Mouse (Mus musculus) liver, adult 2 months (tissue): ENCODE measurements at regions not wholly inside any gene's neighbourhood (a gene's known extent, or its start where the extent isn't known, plus 50 kb on each side); places are given as distances from the start of the nearest gene placed in this dataset.

Source experiments
- DNase-seq: peaks from one replicate; pipeline ENCODE4 v3.0.0-alpha.2; 2011; ENCODE audit warnings: low read depth, low spot score; ENCODE audit errors: extremely low read depth
- H3K27ac ChIP-seq: fragments of 200-500 bp; replicated peaks from 2 replicates; pipeline ENCODE4 v1.5.1; 2012; ENCODE audit warnings: low read depth, mild to moderate bottlenecking, control low read depth, inconsistent platforms, low read length; ENCODE audit not compliant: insufficient read depth
- H3K27me3 ChIP-seq: fragments of 200-500 bp; 2 replicates; pipeline ENCODE4 v1.6.1; 2012; ENCODE audit warnings: mild to moderate bottlenecking, moderate library complexity, low read length, inconsistent platforms; ENCODE audit not compliant: control insufficient read depth, insufficient read depth
- H3K36me3 ChIP-seq: fragments of 200-500 bp; 2 replicates; pipeline ENCODE4 v1.6.1; 2012; ENCODE audit warnings: low read length, inconsistent platforms; ENCODE audit not compliant: control insufficient read depth, insufficient read depth
- H3K4me1 ChIP-seq: fragments of 200-500 bp; 2 replicates; pipeline ENCODE4 v1.6.1; 2011; ENCODE audit warnings: low read length; ENCODE audit not compliant: control insufficient read depth, insufficient read depth
- H3K4me3 ChIP-seq: fragments of 200-500 bp; 2 replicates; pipeline ENCODE4 v1.5.1; 2011; ENCODE audit warnings: low read depth, mild to moderate bottlenecking, control low read depth, low read length, moderate library complexity; ENCODE audit not compliant: insufficient read depth
- H3K79me2 ChIP-seq: fragments of 200-500 bp; 2 replicates; pipeline ENCODE4 v1.6.1; 2012; ENCODE audit warnings: inconsistent platforms, mild to moderate bottlenecking, low read length, moderate library complexity; ENCODE audit not compliant: control insufficient read depth, insufficient read depth
- H3K9ac ChIP-seq: fragments of 200-500 bp; 2 replicates; pipeline ENCODE4 v1.6.1; 2012; ENCODE audit warnings: low read depth, mild to moderate bottlenecking, control low read depth, inconsistent platforms, low read length
- CTCF ChIP-seq: fragments of 200-500 bp; IDR thresholded peaks from 2 replicates; pipeline ENCODE4 v1.5.1; 2011; ENCODE audit warnings: low read depth, low read length, control low read depth
- POLR2A ChIP-seq: fragments of 200-500 bp; IDR thresholded peaks from 2 replicates; pipeline ENCODE4 v1.6.1; 2011; ENCODE audit warnings: low read length, control low read depth; ENCODE audit not compliant: insufficient read depth; ENCODE audit errors: extremely low read depth
- WGBS: fragments of 180-500 bp; shearing (Covaris S2); methylation state at CpG from one replicate; pipeline ENCODE4 v1.1.7; 2018; 5-methylcytosine and 5-hydroxymethylcytosine counted together

DNA sequence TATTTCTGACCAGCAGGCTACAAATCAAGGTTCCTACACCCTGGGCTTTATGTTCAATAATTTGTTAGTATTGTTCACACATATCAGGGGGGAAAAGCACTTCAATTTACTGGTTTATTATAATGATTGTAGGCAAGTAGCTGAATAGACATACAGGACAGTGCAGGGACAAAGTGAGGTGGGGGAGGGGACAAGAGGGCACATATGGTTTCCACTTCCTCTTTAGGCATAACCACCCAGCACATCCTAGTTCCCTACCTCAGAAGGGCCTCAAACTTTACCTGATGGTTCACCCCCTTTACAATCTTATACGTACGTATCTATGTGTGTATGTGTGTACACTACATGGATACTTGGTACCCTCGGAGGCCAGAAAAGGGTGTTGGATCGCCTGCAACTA, 69.7 kb downstream of the Arrdc3 start:
- TF ChIP-seq CTCF = no peak
- TF ChIP-seq POLR2A = no peak
- H3K4me1 ChIP-seq = no peaks in the 10 kb centered on the region; the same call in 1 of the 2 replicates

GRCm38 (mm10) chr13:80954059-80954645, 71.0 kb downstream of the Arrdc3 start:
- 80% methylated on average over 6 of the region's 6 CpGs for WGBS
- H3K4me3 ChIP-seq = no peak overlapping the region
- H3K27ac ChIP-seq = no peak overlapping the region
- no peak for DNase-seq
- no peaks in the 10 kb centered on the region for H3K27me3 ChIP-seq
- H3K79me2 ChIP-seq = no peaks in the 10 kb centered on the region
- H3K9ac ChIP-seq = no peak overlapping the region
- TF ChIP-seq POLR2A = no peak
- no peak for TF ChIP-seq CTCF
- no peaks in the 10 kb centered on the region for H3K36me3 ChIP-seq
- no peaks in the 10 kb centered on the region; the same call in 1 of the 2 replicates for H3K4me1 ChIP-seq

More for the DNA sequence above, 69.7 kb downstream of the Arrdc3 start:
- H3K27me3 ChIP-seq = no peaks in the 10 kb centered on the region
- WGBS = 96% methylated on average over 4 of the region's 4 CpGs
- H3K27ac ChIP-seq = no peak overlapping the region
- H3K36me3 ChIP-seq = no peaks in the 10 kb centered on the region
- no peaks in the 10 kb centered on the region for H3K79me2 ChIP-seq
- no peak for DNase-seq
- H3K9ac ChIP-seq = no peak overlapping the region
- no peak overlapping the region for H3K4me3 ChIP-seq

DNA sequence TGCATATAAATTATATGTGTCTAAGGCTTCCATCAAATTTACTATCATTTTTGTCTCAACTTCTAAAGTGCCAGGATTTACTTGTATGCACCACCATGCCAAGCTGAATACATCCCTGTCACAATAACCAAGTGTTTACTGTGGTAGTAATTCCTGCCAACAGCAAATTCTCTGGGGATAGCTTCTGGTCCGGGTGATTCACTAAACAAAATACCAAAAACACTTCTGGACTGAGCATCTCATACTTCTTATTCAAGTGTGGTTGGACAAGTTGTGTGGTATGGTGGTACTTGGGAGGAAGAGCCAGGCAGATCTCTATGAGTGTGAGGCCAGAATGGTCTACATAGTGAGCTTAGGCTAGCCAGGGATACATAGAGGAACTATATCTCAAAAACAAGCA, 73.8 kb downstream of the Arrdc3 start:
- no peak overlapping the region for H3K4me3 ChIP-seq
- H3K36me3 ChIP-seq = no peaks in the 10 kb centered on the region
- DNase-seq = no peak
- H3K4me1 ChIP-seq = no peaks in the 10 kb centered on the region; the same call in none of the 2 replicates
- no peaks in the 10 kb centered on the region for H3K79me2 ChIP-seq
- TF ChIP-seq POLR2A (no peak), CTCF (no peak)
- no peaks in the 10 kb centered on the region for H3K27me3 ChIP-seq
- H3K9ac ChIP-seq = no peak overlapping the region
- WGBS = 70% methylated on average over 1 of the region's 1 CpGs
- H3K27ac ChIP-seq = no peak overlapping the region

GRCm38 (mm10) chr13:80957419-80958139, 74.4 kb downstream of the Arrdc3 start:
- 77% methylated on average over 6 of the region's 6 CpGs for WGBS

DNA sequence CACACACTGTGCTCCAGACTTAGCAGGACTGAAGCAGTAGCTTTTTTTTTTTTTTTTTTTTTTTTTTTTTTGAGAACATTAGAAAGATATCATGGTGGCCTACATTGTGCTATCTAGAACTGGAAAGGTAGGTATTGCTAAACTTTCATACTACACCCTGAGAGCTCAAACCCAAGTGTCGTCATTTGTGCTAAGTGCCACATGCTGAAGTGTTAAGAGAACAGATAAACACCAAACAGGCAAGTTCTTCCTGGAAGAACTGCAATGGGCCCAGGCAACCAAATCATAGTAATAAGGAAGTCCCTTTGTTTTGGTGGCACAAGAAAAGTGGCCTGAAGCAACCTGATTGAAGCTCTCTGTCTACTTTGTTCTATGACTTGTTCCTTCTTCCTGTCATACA, 76.6 kb downstream of the Arrdc3 start:
- H3K36me3 ChIP-seq = no peaks in the 10 kb centered on the region
- TF ChIP-seq CTCF (no peak), POLR2A (no peak)
- no peaks in the 10 kb centered on the region for H3K27me3 ChIP-seq
- WGBS = 92% methylated on average over 1 of the region's 1 CpGs
- no peak overlapping the region for H3K27ac ChIP-seq
- H3K9ac ChIP-seq = no peak overlapping the region
- H3K79me2 ChIP-seq = no peaks in the 10 kb centered on the region
- H3K4me3 ChIP-seq = no peak overlapping the region
- no peak for DNase-seq
- H3K4me1 ChIP-seq = peaks cover 8% of the 10 kb centered on the region

More at GRCm38 (mm10) chr13:80957419-80958139, 74.4 kb downstream of the Arrdc3 start:
- Histone ChIP-seq H3K9ac (no peak overlapping the region), H3K27ac (no peak overlapping the region), H3K4me3 (no peak overlapping the region), H3K4me1 (peaks cover 4% of the 10 kb centered on the region), H3K27me3 (no peaks in the 10 kb centered on the region), H3K36me3 (no peaks in the 10 kb centered on the region), H3K79me2 (no peaks in the 10 kb centered on the region)
- no peak for TF ChIP-seq CTCF
- DNase-seq = no peak
